Mouse (Mus musculus): ENCODE results near the gene Brd4.

Brd4 gene

DNA sequence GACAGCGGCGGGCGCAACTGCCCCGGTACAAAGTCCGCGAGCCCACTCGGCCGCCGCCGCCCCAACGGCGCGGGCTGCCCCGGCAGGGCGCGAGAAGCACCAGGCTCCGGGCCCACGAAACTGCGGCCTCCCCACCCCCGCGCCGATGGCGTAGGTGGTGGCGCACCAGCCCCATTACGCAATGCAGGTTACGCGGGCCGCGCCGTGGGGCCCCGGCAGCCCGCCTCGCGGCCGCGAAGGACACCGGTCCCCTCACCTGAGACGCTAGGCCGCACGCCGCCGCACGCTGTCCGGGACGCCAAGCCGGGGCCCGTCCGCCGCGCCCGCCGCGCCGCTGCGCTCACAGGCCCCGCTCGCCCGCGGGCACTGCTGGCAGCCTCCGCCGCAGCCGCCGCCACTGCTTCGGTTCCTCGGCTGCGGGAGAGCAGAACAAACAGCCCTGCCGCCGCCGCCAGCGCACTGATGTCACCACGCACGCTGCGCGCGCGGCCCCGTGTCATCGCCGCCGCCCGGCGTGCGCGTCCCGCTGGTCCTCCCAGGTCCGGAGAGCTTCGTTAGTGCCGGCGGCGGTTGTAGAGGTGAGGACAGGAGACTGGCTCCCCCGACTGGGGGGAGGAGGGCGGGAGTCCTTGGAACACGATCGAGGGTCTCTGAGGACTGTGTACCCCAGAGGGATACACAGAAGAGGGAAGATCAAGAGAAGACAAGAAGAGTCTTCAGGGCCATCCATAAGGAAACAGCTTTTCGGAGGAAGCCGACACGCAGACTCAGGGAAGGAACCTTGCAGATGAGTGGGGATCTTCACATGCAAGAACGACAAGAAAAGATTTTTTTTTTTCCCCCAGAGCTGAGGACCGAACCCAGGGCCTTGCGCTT is at the start of gene Brd4:
TSS of gene Brd4 (minus strand) at position 461 of the 876 bp plus-strand sequence.
- peak; percentile 91 for DNase-seq

DNA sequence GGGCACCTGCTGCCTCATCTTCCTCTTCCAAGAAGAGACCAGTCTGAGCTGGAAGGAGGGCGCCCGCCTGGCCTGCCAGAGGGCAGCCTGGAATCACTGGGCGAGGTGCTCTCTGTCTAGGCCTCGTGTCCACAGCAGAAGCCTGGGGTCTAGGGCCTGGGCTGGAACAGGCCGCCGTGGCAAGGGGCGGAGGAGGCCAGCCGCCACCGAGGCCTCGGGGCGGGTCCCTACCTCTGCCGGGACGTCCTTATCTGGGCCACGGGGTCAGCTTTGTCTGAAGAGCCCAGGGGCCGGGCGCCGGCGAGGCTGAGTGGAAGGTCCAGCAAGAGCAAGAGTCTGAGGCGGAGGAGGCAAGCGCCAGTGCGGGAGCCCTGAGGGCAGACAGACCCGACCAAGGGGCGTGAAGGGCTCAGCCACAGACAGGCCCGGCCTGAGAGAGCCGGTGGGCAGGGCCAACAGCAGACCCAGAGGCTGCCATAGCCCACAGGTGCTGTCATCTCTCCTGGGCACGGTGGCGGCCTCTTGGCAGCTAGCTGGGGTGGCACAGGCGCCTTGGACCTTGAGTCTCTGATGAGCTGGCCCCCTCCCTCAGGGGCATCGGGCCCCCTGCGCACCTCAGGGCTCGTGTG is 49.3 kb upstream of the Brd4 start:
- no peak for DNase-seq

GRCm38 (mm10) chr17:32327501-32327900 is 43.0 kb upstream of the Brd4 start:
- no peak for DNase-seq

DNA sequence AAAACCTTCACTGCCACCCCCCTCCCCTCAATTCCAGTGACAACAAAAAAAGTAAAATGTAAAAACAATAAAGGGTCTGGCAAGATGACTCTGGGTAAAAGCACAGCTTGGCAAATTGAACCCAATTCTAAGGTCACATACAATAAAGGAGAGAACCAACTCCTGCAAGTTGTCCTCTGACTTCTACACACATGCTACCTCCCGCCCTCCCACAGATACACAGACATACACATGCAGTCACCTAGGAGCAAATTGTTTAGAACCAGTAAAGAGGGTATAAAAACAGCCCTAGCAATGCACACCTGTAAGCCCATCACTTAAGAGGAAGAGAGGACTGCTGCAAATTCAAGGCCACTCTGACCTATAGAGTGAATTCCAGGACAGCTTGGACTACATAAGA is 38.3 kb upstream of the Brd4 start:
- DNase-seq, result no peak

GRCm38 (mm10) chr17:32321836-32322235 is 37.3 kb upstream of the Brd4 start:
- no peak for DNase-seq

GRCm38 (mm10) chr17:32321390-32321734 is 36.8 kb upstream of the Brd4 start:
- no peak for DNase-seq

DNA sequence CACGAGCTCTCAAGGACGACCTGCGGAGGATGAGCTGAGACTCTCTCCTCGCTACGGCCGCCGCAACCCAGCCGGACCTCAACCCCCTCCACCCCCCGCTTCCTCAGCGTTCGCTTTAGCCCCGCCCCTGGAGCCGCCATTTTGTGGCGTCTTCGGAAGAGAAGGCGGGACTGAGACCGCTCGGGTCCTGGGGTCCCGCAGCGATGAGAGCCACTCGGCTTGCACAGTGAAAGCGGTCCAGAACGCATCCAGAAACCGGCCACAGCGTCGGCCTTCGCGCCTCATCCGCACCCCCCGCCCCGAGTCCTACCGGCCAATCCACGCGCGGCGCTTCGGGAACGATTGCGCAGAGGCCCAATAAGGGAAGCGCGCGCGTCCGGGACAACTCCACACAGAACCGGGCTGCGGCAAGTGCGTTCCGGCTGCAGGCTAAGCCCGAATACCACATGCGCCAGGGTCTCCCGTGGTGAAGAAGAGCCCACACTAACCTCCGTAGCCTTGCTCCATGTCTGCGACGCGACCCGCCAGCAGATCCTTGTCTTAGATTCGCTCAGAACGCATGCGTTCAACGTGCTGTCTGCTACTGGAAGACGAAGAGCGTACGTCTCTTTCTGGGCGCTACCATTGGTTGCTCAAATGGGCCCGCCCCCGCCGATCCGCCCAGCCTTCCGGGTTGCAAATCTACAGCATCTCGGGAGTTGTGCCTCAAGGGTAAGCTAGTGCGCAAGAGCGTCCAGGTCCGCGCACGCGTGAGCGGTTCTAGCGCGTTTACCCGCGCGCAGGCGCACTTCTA is 36.3 kb upstream of the Brd4 start, which contains the start of gene Akap8:
TSS of gene Akap8 (minus strand) at position 642 of the 793 bp plus-strand sequence.
- DNase-seq, result peak; percentile 97

DNA sequence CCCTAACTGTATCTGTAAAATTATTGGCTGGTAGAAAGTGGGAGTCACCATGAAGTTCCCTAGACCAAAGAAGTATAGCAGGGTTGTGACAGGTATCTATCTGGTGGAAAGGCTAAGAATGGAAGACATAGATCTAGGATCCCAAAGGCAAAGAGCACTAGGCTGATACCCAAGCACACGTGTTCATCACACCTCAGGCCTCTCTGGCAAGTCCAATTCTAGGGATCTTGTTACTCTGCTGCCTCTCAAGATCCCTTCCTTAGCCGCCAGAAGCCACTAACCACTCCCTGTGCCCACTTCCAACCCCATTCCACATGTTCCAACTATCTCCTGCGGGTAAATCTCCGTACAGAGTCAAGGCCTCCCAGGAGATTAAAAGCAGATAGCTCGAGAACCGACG is 35.4 kb upstream of the Brd4 start:
- no peak for DNase-seq

DNA sequence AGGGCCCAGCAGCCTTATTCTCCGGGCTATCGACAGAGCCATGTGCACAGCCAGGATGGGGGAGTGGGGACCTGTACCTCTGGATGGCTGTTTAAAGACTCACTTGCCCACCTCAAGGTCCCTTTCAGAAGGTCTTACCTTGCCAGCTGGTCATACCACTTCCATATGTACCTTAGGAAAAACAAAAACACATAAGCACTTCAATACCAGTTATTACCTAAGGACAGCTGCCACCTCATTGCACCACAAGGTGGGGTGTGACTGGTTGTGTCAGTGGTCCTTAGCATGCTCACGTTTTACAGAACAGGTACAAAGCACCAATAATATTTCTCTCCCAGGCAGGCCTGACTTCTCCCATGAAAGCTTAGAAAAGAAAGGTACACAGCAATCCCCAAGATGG is 33.2 kb upstream of the Brd4 start:
- DNase-seq, result no peak

DNA sequence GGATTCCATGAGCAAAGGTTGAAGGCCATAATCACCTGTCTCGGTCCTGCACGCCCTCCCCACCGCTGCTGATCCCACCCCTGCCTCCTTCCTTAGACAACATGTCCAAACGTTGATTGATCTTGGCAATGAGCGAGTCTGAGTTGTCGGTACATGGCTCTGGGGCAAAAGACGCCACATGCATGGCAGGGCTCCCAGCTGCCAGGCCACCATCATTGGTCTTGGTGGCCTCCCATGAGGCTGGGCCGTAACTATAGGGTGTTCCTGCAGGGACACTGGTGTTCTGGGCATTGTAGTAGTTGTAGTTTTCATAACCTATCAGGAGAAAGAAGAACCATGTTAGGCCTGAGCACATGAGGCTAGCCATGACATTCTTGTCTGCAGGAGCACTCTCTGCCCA is 32.5 kb upstream of the Brd4 start:
- DNase-seq, result no peak

GRCm38 (mm10) chr17:32315560-32315959 is 31.0 kb upstream of the Brd4 start:
- DNase-seq, result no peak

GRCm38 (mm10) chr17:32313892-32314291 is 29.4 kb upstream of the Brd4 start:
- no peak for DNase-seq

DNA sequence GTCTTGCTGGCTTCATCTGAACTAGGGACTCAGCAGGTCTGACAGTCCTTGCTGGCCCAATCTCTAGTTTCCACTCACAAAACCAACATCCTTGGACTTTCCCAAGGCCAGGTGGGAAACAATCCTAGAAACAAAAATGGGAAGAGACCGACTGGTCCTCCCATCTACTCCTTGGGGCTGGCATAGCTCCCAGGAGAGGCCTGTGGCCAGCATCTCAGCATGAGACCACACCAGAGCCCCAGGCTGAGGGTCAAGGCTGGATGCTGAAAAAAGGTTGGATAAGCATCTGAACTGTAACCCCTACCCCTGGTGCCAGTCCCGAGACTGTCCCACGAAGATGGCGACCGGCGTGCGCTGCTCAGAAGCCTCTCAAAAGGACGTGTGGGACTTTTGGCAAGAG is 28.3 kb upstream of the Brd4 start:
- DNase-seq, result no peak

- no peak for DNase-seq
Measured at GRCm38 (mm10) chr17:32307963-32308362, 23.4 kb upstream of the Brd4 start.

DNA sequence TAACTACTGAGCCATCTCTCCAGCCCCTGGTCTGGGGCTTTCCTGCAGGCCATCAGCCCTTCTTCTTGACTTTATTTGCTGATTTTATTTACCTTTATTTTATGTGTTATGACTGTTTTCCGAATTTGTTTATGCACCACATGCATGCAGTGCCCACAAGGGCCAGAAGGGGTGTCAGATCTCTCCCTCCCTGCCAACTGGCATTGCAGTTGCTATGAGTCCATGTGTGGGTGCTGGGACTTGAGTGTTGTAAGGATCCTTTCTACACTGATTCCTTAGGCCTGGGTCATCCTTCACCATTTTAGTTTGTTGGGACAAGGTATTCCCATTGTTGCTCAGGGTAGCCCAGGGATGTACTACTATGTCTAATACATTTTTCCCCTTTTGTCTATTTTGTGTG is 13.6 kb upstream of the Brd4 start:
- DNase-seq, result no peak

DNA sequence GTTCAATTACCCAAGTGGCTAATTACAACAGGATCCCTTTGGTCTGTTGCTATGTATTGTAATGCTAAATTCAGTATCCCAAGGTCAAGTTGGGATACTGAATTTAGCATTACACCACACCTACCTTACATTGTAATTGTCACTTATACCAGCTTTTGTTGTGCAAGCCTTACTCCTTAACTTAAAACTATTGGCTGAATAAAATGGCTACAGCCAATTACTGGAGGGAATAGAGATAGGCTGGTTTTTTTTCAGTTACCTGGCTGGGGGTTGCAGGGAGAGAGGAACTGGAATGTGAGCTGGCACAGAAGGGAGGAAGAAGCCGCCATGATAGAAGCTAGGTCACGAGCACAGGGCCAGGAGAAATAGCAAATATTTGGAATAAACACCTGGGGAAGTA is 11.4 kb upstream of the Brd4 start:
- no peak for DNase-seq

DNA sequence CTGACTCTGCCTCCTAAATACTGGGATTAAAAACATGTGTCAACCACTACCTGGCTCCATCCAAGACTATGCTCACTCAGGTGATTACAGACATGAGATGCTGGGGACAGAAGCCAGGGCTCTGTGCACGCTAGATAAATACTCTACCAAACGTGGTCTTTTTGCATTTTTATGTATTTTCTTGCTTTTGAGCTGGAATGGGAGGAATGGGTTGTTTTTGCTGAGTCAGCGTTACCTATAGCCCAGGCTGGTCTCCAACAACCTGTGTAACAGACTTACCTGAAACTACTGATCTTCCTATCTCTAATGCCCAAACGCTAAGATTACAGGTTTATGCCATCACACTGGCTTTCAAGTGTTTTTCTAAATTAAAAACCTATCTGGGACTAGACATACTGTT is 10.6 kb upstream of the Brd4 start:
- no peak for DNase-seq

DNA sequence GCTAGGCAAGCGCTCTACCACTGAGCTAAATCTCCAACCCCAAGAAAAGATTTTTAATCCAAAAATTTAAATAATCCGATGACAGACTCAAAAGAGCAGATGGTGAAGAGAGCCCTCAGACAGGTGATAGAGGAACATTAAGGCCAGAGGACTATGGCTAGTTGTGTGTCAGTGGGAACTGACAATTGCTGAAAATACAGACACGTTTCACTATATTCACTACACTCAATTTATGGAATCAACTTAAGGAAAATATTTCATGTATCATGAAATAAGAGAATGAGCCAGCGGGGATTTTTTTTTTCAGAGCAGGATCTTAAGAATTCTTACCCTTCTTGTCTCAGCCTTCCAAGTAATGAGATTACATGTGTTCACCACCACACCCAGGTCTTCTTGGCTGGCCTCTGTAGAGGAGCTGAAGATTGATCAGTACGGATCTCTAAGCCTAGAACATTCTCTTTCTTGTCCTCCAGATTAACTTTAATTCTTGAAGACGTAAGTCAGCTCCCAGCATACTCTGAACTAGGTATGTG is 682 bp upstream of the Brd4 start:
- DNase-seq, result no peak

DNA sequence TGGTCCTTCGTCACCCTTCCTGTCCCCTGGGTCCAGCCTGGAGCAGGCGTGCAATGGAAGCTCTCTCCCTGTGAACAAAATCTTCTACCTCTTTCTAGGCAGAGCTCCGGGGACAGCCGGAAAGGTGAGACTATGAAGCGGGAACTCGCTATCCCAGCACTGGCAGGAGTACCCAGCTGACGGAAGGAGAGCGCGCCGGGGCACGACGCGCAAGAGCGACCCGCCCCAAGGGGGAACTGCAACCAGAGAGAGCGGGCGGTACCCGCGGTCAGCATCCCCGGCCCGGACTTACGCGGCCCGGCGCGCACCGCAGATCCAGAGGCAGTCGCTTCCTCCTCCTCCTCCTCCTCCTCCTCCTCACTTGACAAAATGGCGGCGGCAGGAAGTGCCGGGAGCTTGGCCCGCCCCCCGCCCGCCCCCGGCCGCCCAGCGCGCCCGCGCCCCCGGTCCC is 726 bp downstream of the Brd4 start:
- peak; percentile 44 for DNase-seq

- no peak for DNase-seq
Measured at GRCm38 (mm10) chr17:32283341-32283740, 1.2 kb downstream of the Brd4 start.

GRCm38 (mm10) chr17:32281611-32282310 is 2.8 kb downstream of the Brd4 start:
- DNase-seq, result no peak

DNA sequence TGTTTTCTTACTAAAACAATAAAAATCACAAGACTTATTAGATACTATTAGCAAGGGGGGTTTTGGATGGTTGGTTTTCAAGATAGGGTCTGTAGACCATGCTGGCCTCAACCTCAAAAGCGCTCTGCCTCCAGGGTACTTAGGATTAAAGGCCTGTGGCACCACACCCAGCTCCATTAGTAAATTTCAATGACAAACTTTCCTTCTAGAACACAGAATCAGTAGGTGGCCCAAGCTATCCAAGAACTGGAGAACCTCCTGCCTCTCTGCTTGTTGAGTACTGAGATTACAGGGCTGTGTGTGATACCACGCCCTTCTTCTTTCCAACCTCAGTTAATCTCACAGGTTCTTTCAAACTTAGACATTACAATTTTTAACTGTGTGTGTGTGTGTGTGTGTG is 3.4 kb downstream of the Brd4 start:
- DNase-seq, result no peak

- no peak for DNase-seq
Measured at GRCm38 (mm10) chr17:32280575-32280974, 3.9 kb downstream of the Brd4 start.

All from right cerebral cortex, postnatal 14 days (tissue).